Mouse (Mus musculus) stomach, postnatal 0 days (tissue): ENCODE measurements around the gene Bik.

Experiments
- CTCF ChIP-seq: IDR thresholded peaks from 2 replicates; pipeline ENCODE4 v1.5.1; 2016; ENCODE audit warnings: antibody characterized with exemption, low read depth, mild to moderate bottlenecking, moderate library complexity
- EP300 ChIP-seq: optimal IDR thresholded peaks from 2 replicates; pipeline ENCODE3; 2016; ENCODE audit warnings: antibody characterized with exemption

DNA sequence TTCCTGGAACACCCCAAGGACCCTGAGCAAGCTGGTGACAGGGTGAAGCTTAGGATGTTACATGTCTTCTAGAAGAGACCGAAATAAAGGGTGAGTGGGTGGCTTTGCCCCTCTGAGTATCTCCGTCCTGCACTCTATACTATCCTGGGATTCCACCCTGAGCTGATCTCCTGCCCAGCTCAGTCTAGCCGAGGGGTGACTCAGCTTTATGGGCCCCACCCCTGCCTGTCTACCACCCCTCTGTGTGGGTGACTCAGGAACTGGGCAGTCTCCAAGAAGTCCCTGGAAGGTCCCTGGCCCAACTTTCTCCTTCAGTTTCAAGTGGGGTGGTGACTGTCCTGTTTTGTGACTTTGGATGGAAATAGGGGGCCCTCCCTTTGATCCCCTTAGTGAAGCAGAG lies 38.8 kb downstream of the Bik start:
- TF ChIP-seq CTCF (no peak), EP300 (no peak)
